Mouse (Mus musculus): ENCODE results near the gene Igsf10.

Igsf10 gene

DNA sequence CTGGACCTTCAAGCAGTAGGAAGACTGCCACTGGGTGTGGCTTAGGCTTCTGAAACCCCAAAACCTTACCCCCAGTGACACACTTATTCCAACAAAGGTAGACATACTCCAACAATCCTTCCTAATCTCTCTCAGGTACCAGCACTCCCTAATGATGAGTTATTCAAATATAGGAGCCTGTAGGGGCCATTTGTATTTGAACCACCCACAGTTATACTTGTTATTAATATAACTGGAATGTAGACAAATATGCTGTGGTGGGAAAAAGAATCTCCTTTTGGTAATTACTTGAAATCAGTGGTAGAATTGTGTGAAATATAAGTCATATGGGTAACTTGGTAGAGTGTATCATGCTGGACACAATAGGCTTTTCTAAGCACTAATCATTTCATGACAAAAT lies 65.6 kb downstream of the Igsf10 start:
- no peak for DNase-seq

DNA sequence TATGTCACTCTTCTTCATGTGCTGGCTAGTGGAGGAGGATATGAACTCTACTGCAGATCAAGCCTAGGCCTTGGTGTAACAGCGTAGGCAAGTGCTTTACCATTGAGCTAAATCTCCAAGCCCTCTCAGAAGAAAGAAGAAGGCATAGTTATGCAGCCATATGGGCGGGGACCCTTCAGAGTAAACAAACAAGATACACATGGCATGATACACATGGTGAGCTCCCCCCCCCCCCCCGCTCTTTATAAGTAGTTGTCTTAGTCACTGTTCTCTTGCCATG lies 66.0 kb downstream of the Igsf10 start:
- DNase-seq: no peak

DNA sequence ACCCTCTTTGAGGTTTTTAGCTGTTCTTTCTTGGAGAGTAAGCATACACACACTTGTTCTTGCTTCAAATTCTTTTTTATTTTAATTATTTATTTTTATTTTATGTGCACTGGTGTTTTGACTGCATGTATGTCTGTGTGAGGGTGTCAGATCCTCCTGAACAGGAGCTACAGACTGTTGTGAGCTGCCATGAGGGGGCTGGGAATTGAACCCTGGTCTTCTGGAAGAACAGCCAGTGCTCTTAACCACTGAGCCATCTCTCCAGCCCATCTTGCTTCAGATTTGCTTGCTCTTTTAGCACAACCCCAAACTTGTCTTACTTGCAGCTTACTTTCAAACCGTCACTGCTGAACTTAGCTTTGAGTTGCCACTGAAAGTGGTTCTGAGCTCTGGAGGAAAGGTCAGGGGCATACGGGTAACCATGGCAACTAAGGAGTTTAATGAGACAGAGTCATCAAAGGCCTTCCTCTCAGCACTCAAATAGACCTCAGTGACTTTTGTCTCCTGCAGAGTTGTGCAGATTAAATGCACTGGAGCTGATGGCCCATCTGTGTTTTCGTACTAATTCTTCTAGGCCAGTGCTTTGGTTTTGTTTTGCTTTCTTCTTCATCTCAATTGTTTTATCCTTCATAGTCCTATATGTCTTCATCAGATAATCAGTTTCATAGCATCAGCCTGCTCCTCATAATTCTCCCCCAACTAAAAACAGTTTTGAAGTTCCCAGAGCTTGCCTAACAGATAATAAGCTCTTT lies 66.5 kb downstream of the Igsf10 start:
- DNase-seq: no peak

DNA sequence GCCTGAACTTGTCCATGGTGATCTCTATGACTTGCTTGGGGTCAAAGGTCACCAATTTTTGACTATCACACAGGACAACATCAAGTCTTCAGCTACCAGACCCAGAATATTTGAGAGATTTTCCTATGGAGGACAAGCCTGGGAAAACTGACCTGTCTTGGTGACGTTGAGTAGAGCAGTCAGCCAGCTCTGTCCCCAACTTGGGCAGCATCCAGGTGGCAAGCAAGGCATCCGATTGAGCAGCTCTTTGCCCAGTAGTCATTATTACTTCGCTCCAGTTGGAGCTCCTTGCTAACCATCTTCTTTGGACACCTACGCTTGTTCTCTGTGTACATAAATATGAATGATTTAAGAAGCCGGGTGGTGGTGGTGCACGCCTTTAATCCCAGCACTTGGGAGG lies 73.4 kb downstream of the Igsf10 start:
- DNase-seq: peak; percentile 20

All from cerebellum, adult 9-10 months (tissue).